Mouse (Mus musculus): ENCODE measurements around the gene Misp.
A peak's percentile ranks its signal among the peaks of the same experiment; 100 is the strongest.

The Misp gene

GRCm38 (mm10) chr10:79877757-79878156, 57.0 kb downstream of the Misp start:
- DNase-seq = peak; percentile 98

- DNase-seq = no peak
These were observed 58.7 kb downstream of the Misp start for GRCm38 (mm10) chr10:79879527-79879926.
